Mouse (Mus musculus): Measurements from ENCODE around the gene 4930451I11Rik. TPM values are rescaled to one million over a fixed set of nuclear protein-coding genes. Genes with fewer than 3 reads are reported as not detected.

The 4930451I11Rik gene
- total RNA-seq, 1 experiment, result not detected

DNA sequence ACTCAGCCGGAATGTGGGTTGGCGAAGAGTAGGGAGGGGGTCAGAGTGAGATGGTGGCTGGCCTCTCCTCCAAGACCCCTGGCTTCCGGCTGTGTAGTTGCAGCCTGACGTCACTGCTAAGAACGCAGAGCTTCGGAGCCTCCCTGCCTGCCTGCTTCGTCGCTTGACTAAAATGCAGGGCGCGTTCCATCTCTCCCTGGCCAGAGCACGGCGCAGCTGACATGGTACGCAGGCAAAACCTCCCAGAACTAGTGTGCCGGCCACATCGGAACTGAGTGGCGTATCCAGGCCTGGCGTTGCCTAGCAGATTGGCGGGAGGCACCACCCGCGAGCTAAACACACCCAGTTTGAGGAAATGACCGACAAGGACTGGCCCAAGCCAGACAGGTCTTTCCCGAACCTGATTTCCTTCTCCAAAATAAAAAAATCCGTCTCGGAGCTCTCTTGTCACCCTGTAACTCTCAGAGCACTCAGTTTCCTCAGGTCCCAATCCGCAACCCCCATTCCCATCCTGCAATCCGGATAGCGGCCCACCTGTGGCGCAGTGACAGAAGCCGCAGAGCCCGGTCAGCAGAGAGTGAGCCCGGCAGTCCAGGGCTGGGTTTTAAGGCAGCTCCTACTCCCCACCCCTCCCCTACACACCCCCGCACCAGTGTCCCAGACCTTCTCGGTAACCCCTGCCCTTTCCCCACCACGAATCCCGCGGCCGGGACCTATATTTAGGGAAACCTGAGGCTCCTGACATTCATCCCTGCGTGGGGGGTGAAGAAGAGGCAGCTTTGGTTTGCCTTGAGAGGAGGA lies 31.8 kb downstream of the 4930451I11Rik start:
- Histone ChIP-seq H3K4me1 (ENCODE audit: control insufficient read depth in 2 of 2, insufficient read depth in 2 of 2, low read length in 2 of 2, poor library complexity in 1 of 2) (peaks cover 0 to 13% of the 10 kb centered on the region in 2 experiments; a peak in 1 of 4 replicates), H3K9ac (ENCODE audit: insufficient read depth, low read depth, low read length, poor library complexity, severe bottlenecking) (peak overlapping the region; percentile 76), H3K27ac (ENCODE audit: insufficient read depth, low read depth, low read length, poor library complexity, severe bottlenecking) (peak overlapping the region; percentile 92), H3K36me3 (ENCODE audit: control insufficient read depth, insufficient read depth, low read length, poor library complexity, severe bottlenecking) (peaks cover 37% of the 10 kb centered on the region), H3K4me3 (ENCODE audit: insufficient read depth in 1 of 2, low read depth in 1 of 2, low read length in 2 of 2, poor library complexity in 1 of 2, severe bottlenecking in 1 of 2) (peak overlapping the region; percentile 70 to 89), H3K9me3 (ENCODE audit: control insufficient read depth, insufficient read depth, low read depth, low read length) (no peaks in the 10 kb centered on the region)
- peak; percentile 78 for DNase-seq (ENCODE audit: low read depth, low spot score)
- TF ChIP-seq CHD2 (IDR thresholded peaks at IDR 0.05; ENCODE audit: low read depth, low read length) (no peak), MAFK (IDR thresholded peaks at IDR 0.05; ENCODE audit: insufficient read depth, low read depth, low read length) (peak; percentile 75)
- in situ Hi-C loops (cut with MboI; ENCODE audit: low sequenced_read_pairs in 2 of 2, unreplicated experiment in 2 of 2), result no loop called here

DNA sequence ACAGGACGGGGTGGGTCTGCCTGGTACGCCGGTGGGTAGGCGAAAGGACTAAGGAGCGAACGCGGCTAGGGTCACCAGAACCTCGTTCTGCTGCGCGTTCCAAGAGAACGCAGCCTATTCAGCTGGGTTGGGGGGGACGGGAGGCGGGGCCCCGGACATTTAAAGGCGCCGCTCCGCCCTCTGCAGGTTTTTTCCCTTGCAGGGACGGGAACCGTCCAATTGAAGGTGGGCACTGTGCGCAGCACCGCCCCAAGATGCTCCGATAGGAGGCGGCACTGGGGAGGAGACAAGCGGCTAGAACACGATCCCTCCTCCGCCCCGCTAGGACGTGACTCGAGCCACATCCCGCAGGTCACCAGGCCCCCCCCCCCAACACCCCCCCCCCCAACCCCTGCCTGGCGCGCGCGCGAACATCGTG lies 32.4 kb downstream of the 4930451I11Rik start:
- TF ChIP-seq ZC3H11A (IDR thresholded peaks at IDR 0.05; ENCODE audit: borderline replicate concordance, low read depth, low read length) (no peak), ZNF384 (IDR thresholded peaks at IDR 0.05; ENCODE audit: low read depth, low read length) (0 out of 2 replicates have a peak, but pooled peaks have one; percentile 38), MAFK (IDR thresholded peaks at IDR 0.05; ENCODE audit: insufficient read depth, low read depth, low read length) (no peak), HCFC1 (IDR thresholded peaks at IDR 0.05; ENCODE audit: borderline replicate concordance, insufficient read depth, low read length) (no peak), CHD2 (IDR thresholded peaks at IDR 0.05; ENCODE audit: low read depth, low read length) (no peak)
- H3K36me3 ChIP-seq (ENCODE audit: control insufficient read depth, insufficient read depth, low read length, poor library complexity, severe bottlenecking), result peaks cover 37% of the 10 kb centered on the region
- H3K4me1 ChIP-seq (ENCODE audit: control insufficient read depth in 2 of 2, insufficient read depth in 2 of 2, low read length in 2 of 2, poor library complexity in 1 of 2), result peaks cover 0 to 13% of the 10 kb centered on the region in 2 experiments; a peak in 1 of 4 replicates
- no peaks in the 10 kb centered on the region for H3K9me3 ChIP-seq (ENCODE audit: control insufficient read depth, insufficient read depth, low read depth, low read length)
- peak overlapping the region; percentile 89 for H3K9ac ChIP-seq (ENCODE audit: insufficient read depth, low read depth, low read length, poor library complexity, severe bottlenecking)
- peak overlapping the region; percentile 92 for H3K27ac ChIP-seq (ENCODE audit: insufficient read depth, low read depth, low read length, poor library complexity, severe bottlenecking)
- DNase-seq (ENCODE audit: low read depth, low spot score), result peak; percentile 98
- in situ Hi-C loops (cut with MboI; ENCODE audit: low sequenced_read_pairs in 2 of 2, unreplicated experiment in 2 of 2), result no loop called here
- peak overlapping the region; percentile 91 to 96 for H3K4me3 ChIP-seq (ENCODE audit: insufficient read depth in 1 of 2, low read depth in 1 of 2, low read length in 2 of 2, poor library complexity in 1 of 2, severe bottlenecking in 1 of 2)

DNA sequence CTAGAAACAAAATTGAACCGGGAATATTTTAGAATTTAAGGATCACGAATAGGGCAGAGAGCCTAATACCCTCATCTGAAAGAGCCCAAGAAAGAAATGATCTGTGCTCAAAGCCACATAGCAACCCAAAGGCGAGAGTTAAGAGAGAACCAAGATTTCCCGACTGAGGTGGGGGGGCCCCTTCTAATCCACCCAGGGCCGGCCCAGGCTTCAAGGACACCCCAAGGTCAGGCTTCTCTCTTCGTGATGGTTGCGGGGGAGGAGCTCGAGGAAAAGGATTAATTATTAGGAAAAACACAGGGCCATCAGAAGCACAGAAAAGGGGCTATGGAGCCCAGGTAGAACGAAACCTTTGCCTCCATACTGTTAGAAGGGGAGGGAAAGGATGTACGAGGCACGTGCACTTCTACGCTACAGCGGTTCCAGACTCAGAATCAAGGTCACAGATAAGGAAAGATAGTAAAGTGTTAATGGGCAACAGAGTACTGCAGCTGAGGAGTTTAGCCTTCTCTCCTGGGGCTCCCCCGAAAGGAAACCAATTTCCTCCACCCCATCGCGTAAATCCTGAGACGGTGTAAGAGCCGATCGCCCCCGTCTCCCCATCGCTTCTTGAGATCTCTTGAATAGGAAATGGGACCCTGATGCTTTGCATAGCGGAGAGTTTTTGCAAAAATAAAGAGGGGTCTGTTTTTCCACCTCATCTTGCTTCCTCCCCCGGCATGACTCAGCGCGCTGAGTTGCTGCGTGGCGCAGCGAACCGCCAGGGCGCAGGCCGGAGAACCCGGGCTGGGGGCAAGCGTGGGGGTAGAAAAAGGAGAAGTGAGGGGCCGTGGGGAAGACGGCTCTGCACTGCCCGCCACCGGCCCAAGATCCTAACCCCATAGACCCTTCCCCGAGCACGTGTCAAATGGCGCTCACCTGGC lies 33.1 kb downstream of the 4930451I11Rik start:
- Histone ChIP-seq H3K9me3 (ENCODE audit: control insufficient read depth, insufficient read depth, low read depth, low read length) (no peaks in the 10 kb centered on the region), H3K4me1 (ENCODE audit: control insufficient read depth in 2 of 2, insufficient read depth in 2 of 2, low read length in 2 of 2, poor library complexity in 1 of 2) (peaks cover 0 to 13% of the 10 kb centered on the region in 2 experiments; a peak in 1 of 4 replicates), H3K36me3 (ENCODE audit: control insufficient read depth, insufficient read depth, low read length, poor library complexity, severe bottlenecking) (peaks cover 37% of the 10 kb centered on the region), H3K9ac (ENCODE audit: insufficient read depth, low read depth, low read length, poor library complexity, severe bottlenecking) (peak overlapping the region; percentile 89), H3K27ac (ENCODE audit: insufficient read depth, low read depth, low read length, poor library complexity, severe bottlenecking) (peak overlapping the region; percentile 70), H3K4me3 (ENCODE audit: insufficient read depth in 1 of 2, low read depth in 1 of 2, low read length in 2 of 2, poor library complexity in 1 of 2, severe bottlenecking in 1 of 2) (peak overlapping the region; percentile 91 to 96)
- TF ChIP-seq ZNF384 (IDR thresholded peaks at IDR 0.05; ENCODE audit: low read depth, low read length) (no peak), CHD2 (IDR thresholded peaks at IDR 0.05; ENCODE audit: low read depth, low read length) (no peak), MAFK (IDR thresholded peaks at IDR 0.05; ENCODE audit: insufficient read depth, low read depth, low read length) (peak; percentile 67), HCFC1 (IDR thresholded peaks at IDR 0.05; ENCODE audit: borderline replicate concordance, insufficient read depth, low read length) (peak; percentile 19; the same call in 1 of the 2 replicates), ZC3H11A (IDR thresholded peaks at IDR 0.05; ENCODE audit: borderline replicate concordance, low read depth, low read length) (no peak)
- in situ Hi-C loops (cut with MboI; ENCODE audit: low sequenced_read_pairs in 2 of 2, unreplicated experiment in 2 of 2), result no loop called here
- DNase-seq (ENCODE audit: low read depth, low spot score), result no peak

DNA sequence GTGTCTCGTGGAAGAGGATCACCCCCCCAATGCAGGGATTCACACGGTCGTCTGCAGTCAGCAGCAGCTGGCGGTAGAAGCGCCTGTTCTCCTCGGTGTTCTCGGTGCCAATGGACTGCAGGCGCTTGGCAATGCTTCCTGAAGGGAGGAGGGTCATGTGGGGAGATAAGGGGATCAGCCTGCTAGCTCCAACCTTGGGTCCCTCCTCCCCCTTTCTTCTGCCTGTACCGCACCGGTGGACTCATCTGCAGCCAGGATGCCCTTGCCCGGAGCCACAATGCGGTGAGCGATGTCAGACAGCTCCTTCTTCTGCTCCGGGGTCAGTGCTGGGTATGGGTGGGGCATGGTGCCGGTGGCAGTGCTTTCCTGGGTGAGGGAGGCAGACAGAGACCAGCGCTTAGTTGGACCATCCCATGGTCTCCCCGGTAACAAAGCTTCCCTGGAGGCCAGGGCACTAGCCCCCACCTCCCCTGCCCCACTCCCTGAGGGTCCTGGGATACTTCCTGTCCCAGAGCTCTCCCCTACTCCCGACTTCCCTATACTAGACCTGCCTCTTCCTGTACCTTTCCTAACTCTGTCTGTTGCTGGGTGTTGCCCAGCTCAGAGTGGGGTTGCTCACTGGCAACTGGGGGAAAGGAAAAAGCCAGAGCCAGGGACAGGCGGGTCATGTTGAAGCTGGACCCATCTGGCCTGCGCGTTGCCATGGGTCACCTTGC lies 33.9 kb downstream of the 4930451I11Rik start, which contains the start of gene Fam57b:
TSS of gene Fam57b (plus strand) at position 258 of the 716 bp plus-strand sequence.
- Histone ChIP-seq H3K4me1 (ENCODE audit: control insufficient read depth in 2 of 2, insufficient read depth in 2 of 2, low read length in 2 of 2, poor library complexity in 1 of 2) (peaks cover 0 to 13% of the 10 kb centered on the region in 2 experiments; a peak in 1 of 4 replicates), H3K9me3 (ENCODE audit: control insufficient read depth, insufficient read depth, low read depth, low read length) (no peaks in the 10 kb centered on the region), H3K9ac (ENCODE audit: insufficient read depth, low read depth, low read length, poor library complexity, severe bottlenecking) (peak within 1 kb of the TSS; percentile 89), H3K4me3 (ENCODE audit: insufficient read depth in 1 of 2, low read depth in 1 of 2, low read length in 2 of 2, poor library complexity in 1 of 2, severe bottlenecking in 1 of 2) (peak within 1 kb of the TSS; percentile 91 to 96), H3K36me3 (ENCODE audit: control insufficient read depth, insufficient read depth, low read length, poor library complexity, severe bottlenecking) (peaks cover 36% of the 10 kb centered on the region), H3K27ac (ENCODE audit: insufficient read depth, low read depth, low read length, poor library complexity, severe bottlenecking) (peak within 1 kb of the TSS; percentile 70)
- no peak for DNase-seq (ENCODE audit: low read depth, low spot score)
- in situ Hi-C loops (cut with MboI; ENCODE audit: low sequenced_read_pairs in 2 of 2, unreplicated experiment in 2 of 2), result no loop called here
- no peak for TF ChIP-seq ZNF384 (IDR thresholded peaks at IDR 0.05; ENCODE audit: low read depth, low read length)
- TF ChIP-seq MAFK (IDR thresholded peaks at IDR 0.05; ENCODE audit: insufficient read depth, low read depth, low read length), result no peak
- TF ChIP-seq HCFC1 (IDR thresholded peaks at IDR 0.05; ENCODE audit: borderline replicate concordance, insufficient read depth, low read length), result no peak

Data from ES-E14 (cell line).